Mouse (Mus musculus): Measurements from ENCODE around the gene Arl8a.

- TF ChIP-seq CTCF (IDR thresholded peaks at IDR 0.05): peak; percentile 71
- no peak for TF ChIP-seq POLR2A (IDR thresholded peaks at IDR 0.05; ENCODE audit: insufficient read depth, low read depth, low read length)
These were observed 25.4 kb downstream of the Arl8a start for GRCm38 (mm10) chr1:135171984-135172383.
